ENCODE assay signal across 15 mouse cellular contexts in the genomic region with DNA sequence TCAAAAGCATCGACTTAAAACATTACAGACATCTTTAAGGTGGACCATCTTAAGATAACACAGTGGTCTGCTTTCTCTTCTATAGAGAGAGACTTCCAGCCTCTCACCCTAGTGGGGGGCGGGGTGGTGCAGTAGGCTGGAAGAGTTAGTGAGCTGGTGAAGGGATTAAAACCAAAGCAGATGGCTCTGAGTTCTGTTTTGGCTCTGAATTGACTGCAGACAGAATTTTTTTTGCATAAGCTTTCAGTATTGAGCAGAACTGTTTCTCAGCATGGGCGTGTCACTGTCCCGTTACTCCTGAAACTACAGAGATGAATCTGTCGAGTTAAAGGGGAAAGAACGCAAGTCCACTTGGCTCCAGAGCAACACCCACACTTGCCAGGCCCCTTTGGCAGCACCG. TPM values are rescaled to one million over a fixed set of nuclear protein-coding genes. Genes with fewer than 3 reads are reported as not detected.
DNase-seq lines count a peak whose midpoint lies in the region; TF ChIP-seq lines count a peak whose summit lies in the region.
"Had no signal": no experiment of that assay in that cellular context is flagged by ENCODE, and none has a peak within 500 bp of the region (broad histone marks: within the 10 kb centered on the region; RNA-seq: fewer than 3 reads in every experiment).

No protein-coding gene starts in this region.

- DNase-seq in layer of hippocampus, adult 18-20 months (ENCODE audit: low spot score in 2 of 2), result peak; percentile 53 to 81
- no peak for DNase-seq in layer of hippocampus, adult 9-10 months (ENCODE audit: low spot score)
- DNase-seq in brain, embryonic 14.5 days (ENCODE audit: low read depth), result peak; percentile 71
- DNase-seq in cerebellum, postnatal 10 days, result peak; percentile 83 to 90
- peak; percentile 57 to 69 for DNase-seq in right cerebral cortex, postnatal 10 days (ENCODE audit: low spot score in 2 of 2)
- DNase-seq in lung, postnatal 14 days, result no peak
- DNase-seq in lung, adult 2 months, result no peak
- DNase-seq: kidney, adult 18-20 months; kidney, postnatal 36 days; midbrain, embryonic 14.5 days had no signal

- no peak overlapping the region for H3K4me3 ChIP-seq in lung, adult 2 months (replicated peaks; ENCODE audit: extremely low read depth, low read depth, low read length)
- H3K4me3 ChIP-seq: heart, embryonic 13.5 days; hindbrain, embryonic 13.5 days; limb, embryonic 12.5 days; liver, embryonic 15.5 days; neural tube, embryonic 12.5 days had no signal

- TF ChIP-seq POLR2A in brain, embryonic 14.5 days (IDR thresholded peaks at IDR 0.05; ENCODE audit: borderline replicate concordance, extremely low read depth, insufficient read depth, insufficient read length, poor library complexity, severe bottlenecking), result no peak
- no peak for TF ChIP-seq POLR2A in lung, adult 2 months (IDR thresholded peaks at IDR 0.05; ENCODE audit: borderline replicate concordance, extremely low read depth, low read depth, low read length)

- H3K4me1 ChIP-seq in lung, adult 2 months (ENCODE audit: control insufficient read depth, insufficient read depth, low read length), result no peaks in the 10 kb centered on the region; the same call in 1 of the 2 replicates

- no peak for TF ChIP-seq CTCF in brain, embryonic 14.5 days (IDR thresholded peaks at IDR 0.05; ENCODE audit: borderline replicate concordance, extremely low read depth, insufficient read depth, insufficient read length)
- no peak for TF ChIP-seq CTCF in lung, adult 2 months (IDR thresholded peaks at IDR 0.05; ENCODE audit: insufficient read depth, low read length)

- 52% methylated on average over 7 of the region's 7 CpGs for WGBS in lung, adult 2 months

RNA-seq across cellular contexts. Expression of a gene that starts 4.6 kb away (rescaled TPM):
- total RNA-seq in layer of hippocampus, adult 18-20 months (2021), result 10 to 100 TPM; 84.3 to 89.0 TPM
- polyA plus RNA-seq in brain, embryonic 14.5 days (2012; rRNA removed), result 98.9 and 133 TPM in 2 replicates
- 47.0 and 49.9 TPM in 2 replicates for polyA plus RNA-seq in lung, adult 2 months (2012; rRNA removed)

Comparison
In these comparisons a context has a peak if more than half of its experiments do, and no peak if none do; other contexts are left out.
1. DNase-seq: peak in layer of hippocampus, adult 18-20 months (2 of 2), brain, embryonic 14.5 days (single experiment), cerebellum, postnatal 10 days (2 of 2) and right cerebral cortex, postnatal 10 days (2 of 2); none in layer of hippocampus, adult 9-10 months (single experiment), lung, postnatal 14 days (single experiment) and lung, adult 2 months (single experiment).